Mouse (Mus musculus) bone marrow macrophage, adult 2 months (primary cell): ENCODE measurements around the gene Sag. TPM values are rescaled to one million over a fixed set of nuclear protein-coding genes. Genes with fewer than 3 reads are reported as not detected.

Experiments
- H3K27ac ChIP-seq: 2 replicates; pipeline ENCODE4 v1.5.1; 2012; ENCODE audit warnings: low read depth, low read length; ENCODE audit not compliant: insufficient read depth
- H3K4me1 ChIP-seq: 2 replicates; pipeline ENCODE4 v1.6.1; 2012; ENCODE audit warnings: low read length; ENCODE audit not compliant: control insufficient read depth, insufficient read depth
- H3K4me3 ChIP-seq: 2 replicates; pipeline ENCODE4 v1.5.1; 2012; ENCODE audit warnings: mild to moderate bottlenecking, low read length, moderate library complexity; ENCODE audit not compliant: insufficient read depth
- CTCF ChIP-seq: IDR thresholded peaks from 2 replicates; pipeline ENCODE4 v1.5.1; 2012; ENCODE audit warnings: low read depth, mild to moderate bottlenecking, low read length, moderate library complexity
- POLR2A ChIP-seq: IDR thresholded peaks from 2 replicates; pipeline ENCODE4 v1.6.1; 2012; ENCODE audit warnings: mild to moderate bottlenecking, low read depth, low read length, borderline replicate concordance
- polyA plus RNA-seq: library from polyadenylated mRNA; stranded (reverse); fragments of >200 nt; gene quantifications from 2 replicates; pipeline ENCODE4 v1.2.4, GENCODE M21; 2012; ENCODE audit not compliant: missing spikeins, insufficient read depth, insufficient read length

Sag gene
- polyA plus RNA-seq, 1 experiment: 1.2 TPM

DNA sequence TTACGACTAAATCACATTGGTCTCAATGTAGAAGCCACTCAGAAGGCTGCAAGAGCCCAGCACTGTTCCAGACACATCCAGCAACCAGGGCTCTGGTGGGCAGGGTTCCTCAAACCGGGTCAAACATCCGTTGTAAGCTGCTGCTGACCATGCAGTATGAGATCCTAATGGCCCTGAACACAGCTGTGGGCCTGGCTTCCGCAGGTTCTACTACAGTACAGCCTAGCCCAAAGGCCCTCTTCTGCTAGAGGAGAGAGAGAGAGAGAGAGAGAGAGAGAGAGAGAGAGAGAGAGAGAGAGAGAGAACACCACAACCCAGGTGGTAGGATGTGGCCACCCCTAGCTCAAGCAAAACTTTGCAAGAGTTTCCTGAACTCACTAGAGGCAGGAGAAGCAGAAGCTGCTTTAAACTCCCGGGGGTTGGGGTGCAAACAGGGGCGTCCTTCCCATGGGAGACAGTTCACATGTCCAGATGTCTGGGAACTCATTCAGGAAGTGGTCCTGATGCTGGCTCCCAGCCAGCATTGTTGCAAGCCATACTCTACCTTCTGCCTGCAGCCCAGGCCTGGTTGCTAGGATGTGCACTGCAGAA, 26.2 kb downstream of the Sag start:
- TF ChIP-seq CTCF: no peak
- no peak for TF ChIP-seq POLR2A
- Histone ChIP-seq H3K27ac (peak overlapping the region; percentile 90), H3K4me3 (no peak overlapping the region), H3K4me1 (peaks cover 29% of the 10 kb centered on the region)

DNA sequence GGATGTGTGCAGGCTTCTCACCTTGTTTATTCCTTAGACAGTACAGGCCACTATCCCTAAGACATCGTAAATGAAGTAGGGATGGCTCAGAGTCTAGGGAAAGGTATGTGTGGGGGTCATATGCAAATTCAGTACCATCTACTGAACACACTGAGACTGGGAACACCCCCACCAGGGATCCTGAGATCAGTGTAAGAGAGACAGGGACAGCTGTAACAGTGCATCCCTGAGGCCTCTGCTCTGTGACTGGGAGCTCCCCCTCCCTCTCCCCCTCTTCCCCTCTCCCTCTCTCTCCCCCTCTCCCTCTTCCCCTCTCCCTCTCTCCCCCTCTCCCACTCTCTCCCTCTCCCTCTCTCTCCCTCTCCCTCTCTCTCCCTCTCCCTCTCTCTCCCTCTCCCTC, 33.0 kb downstream of the Sag start:
- no peak overlapping the region for H3K4me3 ChIP-seq
- no peak overlapping the region for H3K27ac ChIP-seq
- no peak for TF ChIP-seq POLR2A
- no peak for TF ChIP-seq CTCF
- H3K4me1 ChIP-seq: 0 out of 2 replicates have a peak, but pooled peaks cover 4% of the 10 kb centered on the region

DNA sequence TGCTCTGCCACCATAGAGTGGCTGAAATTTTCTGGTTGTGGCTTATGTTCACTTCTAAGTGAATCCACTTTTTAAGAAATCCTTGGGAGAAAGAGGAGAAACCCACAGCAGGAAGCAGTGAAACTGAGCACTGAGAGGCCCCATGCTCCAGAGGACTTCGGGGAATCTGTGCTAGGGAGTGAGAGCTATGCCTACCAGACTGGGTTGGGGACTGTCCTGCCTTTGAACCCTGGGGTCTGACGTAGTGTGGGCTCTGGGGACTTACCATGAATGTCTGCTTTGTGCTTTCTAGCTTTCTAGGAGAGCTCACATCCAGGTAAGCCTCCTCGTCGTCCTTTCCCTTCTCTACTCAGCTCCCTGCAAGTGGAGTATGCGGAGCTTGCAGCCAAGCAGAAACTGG, 33.5 kb downstream of the Sag start:
- Histone ChIP-seq H3K4me1 (0 out of 2 replicates have a peak, but pooled peaks cover 4% of the 10 kb centered on the region), H3K4me3 (no peak overlapping the region), H3K27ac (no peak overlapping the region)
- no peak for TF ChIP-seq CTCF
- no peak for TF ChIP-seq POLR2A

DNA sequence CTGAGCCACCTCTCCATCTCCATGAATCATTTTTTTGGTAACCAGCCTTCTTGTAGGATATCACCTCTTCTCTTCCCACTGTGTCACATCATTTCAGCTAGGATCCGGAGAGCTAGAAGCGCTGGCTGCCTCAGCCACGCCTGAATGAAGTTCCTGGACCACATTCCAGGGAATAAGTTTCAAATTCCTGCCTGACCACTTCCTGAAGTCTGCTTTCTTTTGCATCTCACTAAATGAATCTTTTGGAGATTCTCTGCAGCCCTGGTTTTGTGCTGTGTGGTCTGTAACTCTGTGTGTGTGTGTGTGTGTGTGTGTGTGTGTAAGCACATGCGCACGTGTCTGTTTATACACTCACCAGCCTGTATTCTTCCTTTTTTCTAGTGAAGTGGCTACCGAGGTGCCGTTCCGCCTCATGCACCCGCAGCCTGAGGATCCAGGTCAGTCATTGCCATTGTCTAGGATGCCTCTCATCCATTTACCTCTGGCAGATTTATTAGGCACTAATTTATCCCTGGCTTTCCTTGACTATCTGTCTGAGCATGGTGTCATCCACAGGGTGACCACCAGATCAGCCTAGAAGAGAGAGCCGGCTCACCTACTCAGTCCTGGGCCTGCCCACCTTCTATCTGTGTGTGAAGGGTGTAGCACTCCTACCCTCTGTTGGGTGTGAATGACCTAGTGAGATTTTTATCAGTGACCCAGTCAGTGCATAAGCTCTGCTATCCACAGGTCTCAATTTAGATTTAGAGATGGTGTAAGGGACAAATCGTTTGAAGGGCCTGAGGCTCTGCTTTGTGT, 37.1 kb downstream of the Sag start:
- Histone ChIP-seq H3K27ac (no peak overlapping the region), H3K4me1 (0 out of 2 replicates have a peak, but pooled peaks cover 4% of the 10 kb centered on the region), H3K4me3 (no peak overlapping the region)
- no peak for TF ChIP-seq CTCF
- no peak for TF ChIP-seq POLR2A

DNA sequence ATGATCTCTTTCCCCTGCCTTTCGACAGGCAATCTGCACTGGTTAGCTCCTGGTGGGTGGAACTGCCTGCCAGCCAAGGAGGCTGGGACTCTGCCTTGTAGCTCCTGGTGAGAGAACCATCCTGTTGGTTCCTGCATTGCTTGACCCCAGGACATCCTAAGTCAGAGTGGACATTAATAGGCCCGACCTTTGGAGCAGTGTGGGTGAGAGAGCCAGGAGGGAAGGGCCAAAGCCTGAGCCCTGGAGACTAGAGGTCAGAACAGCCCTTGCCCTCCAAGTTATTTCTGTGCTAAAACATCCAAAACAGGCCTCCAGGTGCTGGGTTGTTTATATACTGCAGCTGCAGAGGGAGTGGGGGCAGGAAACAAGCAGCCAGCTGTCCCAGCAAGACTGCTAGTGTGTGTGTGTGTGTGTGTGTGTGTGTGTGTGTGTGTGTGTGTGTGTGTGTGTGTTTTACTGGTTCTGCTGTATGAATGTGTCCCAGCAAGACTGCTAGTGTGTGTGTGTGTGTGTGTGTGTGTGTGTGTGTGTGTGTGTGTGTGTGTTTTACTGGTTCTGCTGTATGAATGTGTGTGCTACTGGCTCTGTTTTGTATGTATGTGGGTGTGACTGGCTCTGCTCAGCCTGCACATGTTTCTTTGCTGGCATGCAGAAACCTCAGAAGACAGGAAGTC, 43.5 kb downstream of the Sag start:
- H3K27ac ChIP-seq: peak overlapping the region; percentile 99
- TF ChIP-seq CTCF: no peak
- no peak for TF ChIP-seq POLR2A
- H3K4me3 ChIP-seq: no peak overlapping the region
- H3K4me1 ChIP-seq: peaks cover 50% of the 10 kb centered on the region

DNA sequence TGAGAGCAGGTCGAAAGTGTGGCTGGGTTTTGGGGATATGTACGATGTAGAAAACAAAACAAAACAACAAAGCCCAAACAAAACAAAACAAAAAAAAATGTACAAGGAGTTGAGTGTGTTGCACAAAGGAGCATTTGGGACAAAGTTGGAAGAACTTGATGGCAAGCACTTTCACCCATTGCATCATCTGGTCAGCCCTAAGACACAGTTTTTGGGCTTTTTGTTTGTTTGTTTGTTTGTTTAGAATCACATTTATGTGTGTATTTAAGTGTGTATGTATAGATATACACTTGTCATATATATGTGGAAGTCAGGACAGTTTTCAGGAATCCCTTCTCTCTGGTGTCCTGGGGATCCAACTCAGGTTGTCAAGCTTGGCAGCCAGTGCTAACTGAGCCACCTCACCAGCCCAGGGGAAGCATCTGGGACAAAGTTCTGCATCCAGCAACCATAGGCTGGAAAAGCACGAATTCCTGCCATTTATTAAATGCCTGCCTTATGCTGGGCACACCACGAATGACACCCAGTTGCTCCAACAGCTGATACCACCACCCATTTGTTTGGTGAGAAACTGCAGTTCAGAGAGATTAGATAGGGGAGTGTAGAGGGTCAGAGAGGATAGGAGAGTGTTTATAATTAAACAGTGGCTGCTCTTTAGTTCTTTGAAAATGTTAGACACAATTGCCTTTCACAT, 44.1 kb downstream of the Sag start:
- Histone ChIP-seq H3K4me1 (peaks cover 56% of the 10 kb centered on the region), H3K4me3 (no peak overlapping the region), H3K27ac (peak overlapping the region; percentile 99)
- TF ChIP-seq CTCF: no peak
- TF ChIP-seq POLR2A: no peak

DNA sequence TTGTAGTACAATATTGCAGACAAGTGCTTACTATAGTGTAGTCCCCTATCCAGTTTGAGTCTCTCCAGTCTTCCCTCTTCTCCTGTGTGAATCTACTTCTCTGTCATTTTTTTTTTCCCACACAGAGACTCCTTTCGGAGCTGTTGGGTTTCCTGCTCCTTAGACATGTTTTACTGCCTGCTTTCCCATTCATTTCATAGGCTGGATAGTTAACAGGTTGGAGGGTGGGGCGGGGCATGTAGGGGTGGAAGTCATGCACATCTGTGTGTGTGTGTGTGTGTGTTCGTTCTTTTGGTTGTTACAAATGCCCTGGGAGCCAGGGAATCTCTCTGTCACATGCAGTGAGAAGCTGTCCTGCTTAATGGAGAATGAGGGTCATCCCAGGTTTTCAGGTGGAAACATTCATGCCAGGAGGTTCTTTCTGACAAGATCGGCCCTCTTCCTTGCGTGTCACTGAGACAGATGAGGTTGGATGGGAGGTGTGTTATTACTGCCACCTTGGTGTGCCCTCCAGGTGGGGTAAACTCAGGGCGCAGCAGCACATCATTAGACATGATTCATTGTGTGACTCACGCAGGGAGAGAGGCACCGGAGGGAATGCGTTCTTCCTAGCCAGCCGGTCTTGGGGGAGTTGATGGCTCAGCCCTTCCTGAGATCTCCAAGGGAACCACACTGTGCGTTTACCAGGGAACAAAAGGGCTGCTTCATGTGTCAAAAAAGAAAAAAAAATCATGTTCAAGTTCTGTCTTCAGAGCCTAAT, 44.9 kb downstream of the Sag start:
- peak overlapping the region; percentile 20 for H3K4me3 ChIP-seq
- H3K27ac ChIP-seq: peak overlapping the region; percentile 99
- H3K4me1 ChIP-seq: peaks cover 59% of the 10 kb centered on the region
- TF ChIP-seq CTCF (no peak), POLR2A (no peak)

DNA sequence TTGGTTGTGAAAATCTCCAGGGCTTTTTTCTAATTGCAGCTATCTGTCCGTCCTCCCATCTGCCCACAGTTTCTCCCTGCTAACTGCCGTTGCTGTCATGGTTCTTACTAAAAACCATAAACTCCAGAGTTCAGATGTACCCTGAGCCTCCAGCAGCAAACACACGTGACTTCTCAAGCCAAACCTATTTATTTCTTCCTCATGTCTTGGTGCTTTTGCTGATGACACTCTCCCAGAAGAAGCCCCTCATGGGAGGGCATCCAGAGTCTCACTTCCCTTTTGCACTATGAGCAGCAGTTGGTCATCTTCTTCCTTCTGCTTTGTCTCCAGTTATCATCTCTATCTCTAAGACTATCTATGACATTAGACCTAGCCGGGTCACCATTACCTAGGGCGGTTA, 45.8 kb downstream of the Sag start:
- H3K4me3 ChIP-seq: peak overlapping the region; percentile 44
- TF ChIP-seq POLR2A: no peak
- no peak for TF ChIP-seq CTCF
- H3K4me1 ChIP-seq: peaks cover 59% of the 10 kb centered on the region
- H3K27ac ChIP-seq: peak overlapping the region; percentile 99

DNA sequence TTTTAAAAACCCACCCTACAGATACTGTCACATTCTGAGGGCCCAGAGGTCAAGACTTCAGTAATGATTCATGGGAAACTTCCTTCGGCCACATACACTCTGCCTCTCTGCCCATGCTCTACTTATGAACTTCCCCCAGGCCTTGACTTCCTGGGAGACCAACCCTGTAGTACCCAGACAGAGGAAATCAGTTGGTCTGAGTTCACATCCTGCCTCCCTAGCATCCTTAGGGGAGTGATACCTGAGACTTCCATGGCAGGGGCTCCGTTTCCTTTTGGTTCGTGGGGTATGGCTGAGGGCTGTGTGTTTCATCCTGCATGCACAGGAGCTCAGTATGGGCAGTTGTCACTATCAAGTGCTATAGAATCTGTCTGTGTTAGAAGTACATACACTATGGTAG, 47.9 kb downstream of the Sag start:
- Histone ChIP-seq H3K4me1 (peaks cover 68% of the 10 kb centered on the region), H3K4me3 (no peak overlapping the region), H3K27ac (peak overlapping the region; percentile 99)
- TF ChIP-seq POLR2A: no peak
- TF ChIP-seq CTCF: no peak
